Mouse (Mus musculus): ENCODE data around the gene Ccdc70. TPM values are rescaled to one million over a fixed set of nuclear protein-coding genes. Genes with fewer than 3 reads are reported as not detected.

Ccdc70 gene
- polyA plus RNA-seq, 1 experiment: not detected

GRCm38 (mm10) chr8:21966646-21967045 is 2.9 kb upstream of the Ccdc70 start:
- Histone ChIP-seq H3K4me3 (ENCODE audit: insufficient read depth, low read depth, low read length) (no peak overlapping the region), H3K4me1 (ENCODE audit: control insufficient read depth, insufficient read depth, low read length) (no peaks in the 10 kb centered on the region), H3K27ac (ENCODE audit: insufficient read depth, low read depth, low read length) (no peak overlapping the region)
- 83% methylated on average over 1 of the region's 1 CpGs for WGBS
- TF ChIP-seq CTCF (IDR thresholded peaks at IDR 0.05; ENCODE audit: insufficient read depth, low read depth, low read length) (no peak), POLR2A (IDR thresholded peaks at IDR 0.05; ENCODE audit: insufficient read depth, low read depth, low read length) (no peak)

DNA sequence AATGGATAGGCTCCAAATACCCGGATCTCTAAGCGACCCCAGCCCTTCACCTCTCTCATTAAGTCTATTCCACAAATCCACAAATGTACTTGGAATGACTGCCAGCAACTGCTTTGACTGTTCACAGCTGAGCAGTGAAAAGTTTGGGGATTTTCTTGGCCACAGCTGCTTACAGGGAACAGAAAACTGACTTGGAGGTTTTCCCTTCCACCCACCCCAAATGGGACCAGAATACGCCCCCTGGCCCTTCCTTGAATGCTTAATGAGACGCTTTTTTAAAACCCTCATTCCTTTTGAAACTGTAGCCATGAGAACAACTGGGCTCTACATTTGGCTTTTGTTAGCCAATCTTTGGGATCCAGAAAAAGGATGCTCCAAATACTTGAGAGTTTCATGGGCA is 8.6 kb downstream of the Ccdc70 start:
- TF ChIP-seq POLR2A (IDR thresholded peaks at IDR 0.05; ENCODE audit: insufficient read depth, low read depth, low read length) (no peak), CTCF (IDR thresholded peaks at IDR 0.05; ENCODE audit: insufficient read depth, low read depth, low read length) (no peak)
- Histone ChIP-seq H3K4me1 (ENCODE audit: control insufficient read depth, insufficient read depth, low read length) (no peaks in the 10 kb centered on the region), H3K4me3 (ENCODE audit: insufficient read depth, low read depth, low read length) (no peak overlapping the region), H3K27ac (ENCODE audit: insufficient read depth, low read depth, low read length) (no peak overlapping the region)
- WGBS: 13% methylated on average over 4 of the region's 4 CpGs

- no peaks in the 10 kb centered on the region for H3K4me1 ChIP-seq (ENCODE audit: control insufficient read depth, insufficient read depth, low read length)
- H3K27ac ChIP-seq (ENCODE audit: insufficient read depth, low read depth, low read length): no peak overlapping the region
- WGBS: 53% methylated on average over 8 of the region's 8 CpGs
- no peak overlapping the region for H3K4me3 ChIP-seq (ENCODE audit: insufficient read depth, low read depth, low read length)
- no peak for TF ChIP-seq CTCF (IDR thresholded peaks at IDR 0.05; ENCODE audit: insufficient read depth, low read depth, low read length)
- no peak for TF ChIP-seq POLR2A (IDR thresholded peaks at IDR 0.05; ENCODE audit: insufficient read depth, low read depth, low read length)
Observed at GRCm38 (mm10) chr8:21981664-21982337, 12.2 kb downstream of the Ccdc70 start.

DNA sequence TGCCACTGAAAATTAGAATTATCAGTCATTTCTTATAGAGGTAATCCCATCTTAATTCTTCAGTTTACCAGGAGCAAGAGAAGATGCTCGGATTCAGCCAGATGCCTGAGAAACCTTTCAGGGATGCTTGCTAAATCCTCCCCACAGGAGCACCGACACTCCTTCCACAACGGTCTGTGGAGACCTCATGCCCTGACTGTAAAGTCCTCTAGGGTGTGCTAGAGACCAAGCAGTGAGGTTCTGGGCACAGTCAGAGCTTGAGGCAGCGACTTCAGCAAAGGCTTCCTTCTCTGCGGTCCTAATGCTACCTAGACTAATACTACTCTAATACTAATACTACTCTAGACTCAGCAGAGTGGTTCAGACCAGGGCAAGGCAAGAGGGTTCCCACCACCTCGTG is 22.6 kb downstream of the Ccdc70 start:
- Histone ChIP-seq H3K27ac (ENCODE audit: insufficient read depth, low read depth, low read length) (no peak overlapping the region), H3K4me3 (ENCODE audit: insufficient read depth, low read depth, low read length) (no peak overlapping the region), H3K4me1 (ENCODE audit: control insufficient read depth, insufficient read depth, low read length) (no peaks in the 10 kb centered on the region)
- TF ChIP-seq CTCF (IDR thresholded peaks at IDR 0.05; ENCODE audit: insufficient read depth, low read depth, low read length) (peak; percentile 61), POLR2A (IDR thresholded peaks at IDR 0.05; ENCODE audit: insufficient read depth, low read depth, low read length) (no peak)
- 8% methylated on average over 6 of the region's 6 CpGs for WGBS

- H3K27ac ChIP-seq (ENCODE audit: insufficient read depth, low read depth, low read length): no peak overlapping the region
- H3K4me1 ChIP-seq (ENCODE audit: control insufficient read depth, insufficient read depth, low read length): no peaks in the 10 kb centered on the region
- WGBS: 56% methylated on average over 3 of the region's 3 CpGs
- no peak for TF ChIP-seq CTCF (IDR thresholded peaks at IDR 0.05; ENCODE audit: insufficient read depth, low read depth, low read length)
- TF ChIP-seq POLR2A (IDR thresholded peaks at IDR 0.05; ENCODE audit: insufficient read depth, low read depth, low read length): no peak
- H3K4me3 ChIP-seq (ENCODE audit: insufficient read depth, low read depth, low read length): no peak overlapping the region
Observed at GRCm38 (mm10) chr8:21995181-21995580, 25.6 kb downstream of the Ccdc70 start.

GRCm38 (mm10) chr8:22004750-22005522 is 35.4 kb downstream of the Ccdc70 start:
- TF ChIP-seq POLR2A (IDR thresholded peaks at IDR 0.05; ENCODE audit: insufficient read depth, low read depth, low read length): no peak
- TF ChIP-seq CTCF (IDR thresholded peaks at IDR 0.05; ENCODE audit: insufficient read depth, low read depth, low read length): no peak
- Histone ChIP-seq H3K4me3 (ENCODE audit: insufficient read depth, low read depth, low read length) (no peak overlapping the region), H3K4me1 (ENCODE audit: control insufficient read depth, insufficient read depth, low read length) (no peaks in the 10 kb centered on the region), H3K27ac (ENCODE audit: insufficient read depth, low read depth, low read length) (no peak overlapping the region)
- WGBS: 81% methylated on average over 14 of the region's 14 CpGs

DNA sequence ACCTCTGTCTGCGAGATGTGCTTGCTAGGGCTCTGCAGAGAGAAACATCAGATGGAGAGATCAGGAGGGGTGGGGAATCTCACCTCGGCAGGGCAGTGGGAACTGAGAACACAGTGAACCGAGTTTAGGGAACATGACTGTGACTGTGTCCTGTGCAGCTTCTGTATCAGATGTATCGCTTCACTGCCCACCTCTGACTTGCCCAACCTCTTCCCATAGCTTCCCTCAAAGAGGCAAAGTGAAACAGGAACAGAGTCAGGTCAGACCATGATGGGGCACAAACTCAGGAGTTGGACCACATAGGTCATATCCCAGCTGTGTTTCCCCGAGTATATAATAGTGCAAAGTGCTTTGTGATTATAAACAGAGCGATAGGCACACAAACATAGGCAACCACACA is 36.8 kb downstream of the Ccdc70 start:
- 79% methylated on average over 6 of the region's 6 CpGs for WGBS
- Histone ChIP-seq H3K27ac (ENCODE audit: insufficient read depth, low read depth, low read length) (no peak overlapping the region), H3K4me1 (ENCODE audit: control insufficient read depth, insufficient read depth, low read length) (no peaks in the 10 kb centered on the region), H3K4me3 (ENCODE audit: insufficient read depth, low read depth, low read length) (no peak overlapping the region)
- TF ChIP-seq CTCF (IDR thresholded peaks at IDR 0.05; ENCODE audit: insufficient read depth, low read depth, low read length) (no peak), POLR2A (IDR thresholded peaks at IDR 0.05; ENCODE audit: insufficient read depth, low read depth, low read length) (no peak)

DNA sequence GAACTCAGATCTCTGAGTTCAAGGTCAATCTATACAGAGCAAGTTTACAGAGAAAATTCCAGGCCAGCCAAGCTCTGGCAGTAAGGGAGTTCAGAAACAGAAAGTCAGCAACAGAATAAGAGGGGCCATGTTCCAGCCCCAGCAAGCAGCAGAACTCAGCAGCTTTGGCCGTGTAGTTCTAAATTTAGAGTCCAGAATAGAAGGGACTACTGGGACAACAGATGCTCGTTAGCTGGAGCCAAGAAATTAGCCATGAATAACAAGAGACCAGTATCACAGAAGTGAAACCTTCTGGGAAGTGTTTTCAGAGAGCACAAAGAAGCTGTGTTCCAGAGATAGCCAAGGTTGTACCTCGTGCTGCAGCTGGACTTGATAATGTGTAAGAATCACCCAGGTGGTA is 39.8 kb downstream of the Ccdc70 start:
- Histone ChIP-seq H3K27ac (ENCODE audit: insufficient read depth, low read depth, low read length) (no peak overlapping the region), H3K4me1 (ENCODE audit: control insufficient read depth, insufficient read depth, low read length) (peaks cover 3% of the 10 kb centered on the region; the same call in 1 of the 2 replicates), H3K4me3 (ENCODE audit: insufficient read depth, low read depth, low read length) (no peak overlapping the region)
- TF ChIP-seq POLR2A (IDR thresholded peaks at IDR 0.05; ENCODE audit: insufficient read depth, low read depth, low read length): no peak
- TF ChIP-seq CTCF (IDR thresholded peaks at IDR 0.05; ENCODE audit: insufficient read depth, low read depth, low read length): no peak
- WGBS: 25% methylated on average over 3 of the region's 3 CpGs

- Histone ChIP-seq H3K4me3 (ENCODE audit: insufficient read depth, low read depth, low read length) (peak overlapping the region; percentile 38), H3K4me1 (ENCODE audit: control insufficient read depth, insufficient read depth, low read length) (peaks cover 3% of the 10 kb centered on the region; the same call in 1 of the 2 replicates), H3K27ac (ENCODE audit: insufficient read depth, low read depth, low read length) (no peak overlapping the region)
- WGBS: 30% methylated on average over 24 of the region's 24 CpGs
- TF ChIP-seq CTCF (IDR thresholded peaks at IDR 0.05; ENCODE audit: insufficient read depth, low read depth, low read length) (no peak), POLR2A (IDR thresholded peaks at IDR 0.05; ENCODE audit: insufficient read depth, low read depth, low read length) (no peak)
Observed at GRCm38 (mm10) chr8:22013034-22013707, 43.6 kb downstream of the Ccdc70 start.
